Comparison of ENCODE assay signal across 1 mouse cellular context in the genomic region with DNA sequence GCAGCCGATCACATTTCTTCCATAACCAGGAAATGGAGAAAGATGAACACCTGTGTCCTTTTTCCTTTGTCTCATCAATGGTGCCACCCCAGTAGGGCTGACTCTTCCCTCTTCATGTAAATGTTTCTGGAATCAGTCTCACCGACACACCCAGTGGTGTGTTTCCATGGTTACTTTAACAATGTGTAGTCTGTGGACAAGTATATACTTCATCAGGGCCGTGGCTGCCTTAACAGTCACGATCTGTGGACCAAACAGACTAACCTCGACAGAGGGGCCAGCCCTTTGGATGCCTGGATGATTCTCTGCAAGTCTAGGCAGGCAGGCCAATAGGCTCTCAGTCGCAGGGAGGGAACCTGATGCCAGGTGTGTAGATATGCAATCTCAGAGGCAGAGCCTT.
TF ChIP-seq lines count a peak whose summit lies in the region.

No protein-coding gene starts in this region.

TF ChIP-seq in CH12.LX, 34 proteins besides CTCF, POLR2A, EP300 and RAD21:
- no peak for TF ChIP-seq USF1 (IDR thresholded peaks at IDR 0.05; ENCODE audit: low read depth, low read length)
- TF ChIP-seq ZKSCAN1 (IDR thresholded peaks at IDR 0.05; ENCODE audit: borderline replicate concordance, low read depth, low read length) = no peak
- TF ChIP-seq NELFE (IDR thresholded peaks at IDR 0.05; ENCODE audit: low read depth, low read length) = no peak
- TF ChIP-seq ELF1 (IDR thresholded peaks at IDR 0.05; ENCODE audit: low read depth, low read length) = no peak
- no peak for TF ChIP-seq BHLHE40 (IDR thresholded peaks at IDR 0.05; ENCODE audit: low read depth, low read length)
- TF ChIP-seq IRF4 (IDR thresholded peaks at IDR 0.05; ENCODE audit: low read depth, low read length) = no peak
- TF ChIP-seq MXI1 (IDR thresholded peaks at IDR 0.05; ENCODE audit: low read depth, low read length) = no peak
- no peak for TF ChIP-seq MAFK (IDR thresholded peaks at IDR 0.05; ENCODE audit: insufficient replicate concordance, low read length)
- TF ChIP-seq SIN3A (IDR thresholded peaks at IDR 0.05; ENCODE audit: low read length) = no peak
- TF ChIP-seq POLR2AphosphoS2 (IDR thresholded peaks at IDR 0.05; ENCODE audit: low read depth, low read length) = no peak
- TF ChIP-seq GABPA (IDR thresholded peaks at IDR 0.05; ENCODE audit: insufficient replicate concordance, low read depth, low read length) = no peak
- TF ChIP-seq PAX5 (IDR thresholded peaks at IDR 0.05; ENCODE audit: low read length) = no peak
TF ChIP-seq in CH12.LX: peak in this region for 0.
